Mouse (Mus musculus): ENCODE results near the gene Tenm2. TPM values are rescaled to one million over a fixed set of nuclear protein-coding genes. Genes with fewer than 3 reads are reported as not detected.

Gene Tenm2
- polyA plus RNA-seq, 1 experiment: 0.61 TPM

- Histone ChIP-seq H3K4me1 (ENCODE audit: control insufficient read depth, insufficient read depth, low read length) (no peaks in the 10 kb centered on the region), H3K4me3 (ENCODE audit: insufficient read depth, low read depth, low read length) (no peak overlapping the region), H3K36me3 (ENCODE audit: control insufficient read depth, insufficient read depth, low read length) (no peaks in the 10 kb centered on the region), H3K27ac (ENCODE audit: insufficient read depth, low read depth, low read length) (no peak overlapping the region), H3K27me3 (replicated peaks; ENCODE audit: control insufficient read depth, insufficient read depth, low read length) (no peaks in the 10 kb centered on the region)
- TF ChIP-seq CTCF (conservative IDR thresholded peaks at IDR 0.05; ENCODE audit: insufficient read depth, insufficient read length, low read depth, low read length): no peak
- TF ChIP-seq POLR2A (IDR thresholded peaks at IDR 0.05; ENCODE audit: low read depth, low read length): no peak
- peak; percentile 14 for DNase-seq
- WGBS: 2% methylated on average over 7 of the region's 7 CpGs
Observed at GRCm38 (mm10) chr11:36334100-36334735, 901.5 kb downstream of the Tenm2 start.

- TF ChIP-seq CTCF (conservative IDR thresholded peaks at IDR 0.05; ENCODE audit: insufficient read depth, insufficient read length, low read depth, low read length): no peak
- TF ChIP-seq POLR2A (IDR thresholded peaks at IDR 0.05; ENCODE audit: low read depth, low read length): no peak
- 74% methylated on average over 12 of the region's 12 CpGs for WGBS
- H3K27ac ChIP-seq (ENCODE audit: insufficient read depth, low read depth, low read length): no peak overlapping the region
- no peaks in the 10 kb centered on the region for H3K36me3 ChIP-seq (ENCODE audit: control insufficient read depth, insufficient read depth, low read length)
- H3K4me3 ChIP-seq (ENCODE audit: insufficient read depth, low read depth, low read length): no peak overlapping the region
- H3K27me3 ChIP-seq (replicated peaks; ENCODE audit: control insufficient read depth, insufficient read depth, low read length): no peaks in the 10 kb centered on the region
- no peak for DNase-seq
- no peaks in the 10 kb centered on the region for H3K4me1 ChIP-seq (ENCODE audit: control insufficient read depth, insufficient read depth, low read length)
Observed at GRCm38 (mm10) chr11:36332222-36332621, 903.5 kb downstream of the Tenm2 start.

- no peaks in the 10 kb centered on the region for H3K36me3 ChIP-seq (ENCODE audit: control insufficient read depth, insufficient read depth, low read length)
- WGBS: 44% methylated on average over 13 of the region's 13 CpGs
- TF ChIP-seq CTCF (conservative IDR thresholded peaks at IDR 0.05; ENCODE audit: insufficient read depth, insufficient read length, low read depth, low read length): no peak
- no peak for TF ChIP-seq POLR2A (IDR thresholded peaks at IDR 0.05; ENCODE audit: low read depth, low read length)
Observed at GRCm38 (mm10) chr11:36331408-36332178, 904.2 kb downstream of the Tenm2 start.

GRCm38 (mm10) chr11:36327243-36327642, 908.5 kb downstream of the Tenm2 start:
- H3K36me3 ChIP-seq (ENCODE audit: control insufficient read depth, insufficient read depth, low read length): no peaks in the 10 kb centered on the region
- no peak overlapping the region for H3K4me3 ChIP-seq (ENCODE audit: insufficient read depth, low read depth, low read length)
- H3K4me1 ChIP-seq (ENCODE audit: control insufficient read depth, insufficient read depth, low read length): no peaks in the 10 kb centered on the region
- TF ChIP-seq CTCF (conservative IDR thresholded peaks at IDR 0.05; ENCODE audit: insufficient read depth, insufficient read length, low read depth, low read length): no peak
- no peak for TF ChIP-seq POLR2A (IDR thresholded peaks at IDR 0.05; ENCODE audit: low read depth, low read length)
- no peak for DNase-seq
- H3K27ac ChIP-seq (ENCODE audit: insufficient read depth, low read depth, low read length): no peak overlapping the region
- 77% methylated on average over 5 of the region's 5 CpGs for WGBS
- no peaks in the 10 kb centered on the region for H3K27me3 ChIP-seq (replicated peaks; ENCODE audit: control insufficient read depth, insufficient read depth, low read length)

More at GRCm38 (mm10) chr11:36331408-36332178, 904.2 kb downstream of the Tenm2 start:
- Histone ChIP-seq H3K4me3 (ENCODE audit: insufficient read depth, low read depth, low read length) (no peak overlapping the region), H3K27me3 (replicated peaks; ENCODE audit: control insufficient read depth, insufficient read depth, low read length) (no peaks in the 10 kb centered on the region), H3K27ac (ENCODE audit: insufficient read depth, low read depth, low read length) (no peak overlapping the region), H3K4me1 (ENCODE audit: control insufficient read depth, insufficient read depth, low read length) (no peaks in the 10 kb centered on the region)
- peak; percentile 13 for DNase-seq

GRCm38 (mm10) chr11:36309317-36309716, 926.4 kb downstream of the Tenm2 start:
- no peak overlapping the region for H3K4me3 ChIP-seq (ENCODE audit: insufficient read depth, low read depth, low read length)

GRCm38 (mm10) chr11:36307276-36307675, 928.5 kb downstream of the Tenm2 start:
- Histone ChIP-seq H3K36me3 (ENCODE audit: control insufficient read depth, insufficient read depth, low read length) (no peaks in the 10 kb centered on the region), H3K4me3 (ENCODE audit: insufficient read depth, low read depth, low read length) (no peak overlapping the region), H3K27ac (ENCODE audit: insufficient read depth, low read depth, low read length) (no peak overlapping the region), H3K27me3 (replicated peaks; ENCODE audit: control insufficient read depth, insufficient read depth, low read length) (no peaks in the 10 kb centered on the region), H3K4me1 (ENCODE audit: control insufficient read depth, insufficient read depth, low read length) (no peaks in the 10 kb centered on the region)
- 88% methylated on average over 6 of the region's 6 CpGs for WGBS
- TF ChIP-seq CTCF (conservative IDR thresholded peaks at IDR 0.05; ENCODE audit: insufficient read depth, insufficient read length, low read depth, low read length) (no peak), POLR2A (IDR thresholded peaks at IDR 0.05; ENCODE audit: low read depth, low read length) (no peak)
- no peak for DNase-seq

More at GRCm38 (mm10) chr11:36309317-36309716, 926.4 kb downstream of the Tenm2 start:
- no peaks in the 10 kb centered on the region for H3K36me3 ChIP-seq (ENCODE audit: control insufficient read depth, insufficient read depth, low read length)
- no peaks in the 10 kb centered on the region for H3K27me3 ChIP-seq (replicated peaks; ENCODE audit: control insufficient read depth, insufficient read depth, low read length)
- WGBS: 64% methylated on average over 4 of the region's 4 CpGs
- no peaks in the 10 kb centered on the region for H3K4me1 ChIP-seq (ENCODE audit: control insufficient read depth, insufficient read depth, low read length)
- no peak overlapping the region for H3K27ac ChIP-seq (ENCODE audit: insufficient read depth, low read depth, low read length)
- TF ChIP-seq CTCF (conservative IDR thresholded peaks at IDR 0.05; ENCODE audit: insufficient read depth, insufficient read length, low read depth, low read length) (no peak), POLR2A (IDR thresholded peaks at IDR 0.05; ENCODE audit: low read depth, low read length) (no peak)
- no peak for DNase-seq

- Histone ChIP-seq H3K4me3 (ENCODE audit: insufficient read depth, low read depth, low read length) (no peak overlapping the region), H3K27ac (ENCODE audit: insufficient read depth, low read depth, low read length) (no peak overlapping the region), H3K4me1 (ENCODE audit: control insufficient read depth, insufficient read depth, low read length) (no peaks in the 10 kb centered on the region), H3K36me3 (ENCODE audit: control insufficient read depth, insufficient read depth, low read length) (no peaks in the 10 kb centered on the region), H3K27me3 (replicated peaks; ENCODE audit: control insufficient read depth, insufficient read depth, low read length) (no peaks in the 10 kb centered on the region)
- no peak for TF ChIP-seq POLR2A (IDR thresholded peaks at IDR 0.05; ENCODE audit: low read depth, low read length)
- no peak for TF ChIP-seq CTCF (conservative IDR thresholded peaks at IDR 0.05; ENCODE audit: insufficient read depth, insufficient read length, low read depth, low read length)
- WGBS: 54% methylated on average over 10 of the region's 10 CpGs
- no peak for DNase-seq
Observed at GRCm38 (mm10) chr11:36305348-36305950, 930.3 kb downstream of the Tenm2 start.

Data from kidney, adult 2 months (tissue).